9 mouse cellular contexts compared by ENCODE assay signal in the genomic region with DNA sequence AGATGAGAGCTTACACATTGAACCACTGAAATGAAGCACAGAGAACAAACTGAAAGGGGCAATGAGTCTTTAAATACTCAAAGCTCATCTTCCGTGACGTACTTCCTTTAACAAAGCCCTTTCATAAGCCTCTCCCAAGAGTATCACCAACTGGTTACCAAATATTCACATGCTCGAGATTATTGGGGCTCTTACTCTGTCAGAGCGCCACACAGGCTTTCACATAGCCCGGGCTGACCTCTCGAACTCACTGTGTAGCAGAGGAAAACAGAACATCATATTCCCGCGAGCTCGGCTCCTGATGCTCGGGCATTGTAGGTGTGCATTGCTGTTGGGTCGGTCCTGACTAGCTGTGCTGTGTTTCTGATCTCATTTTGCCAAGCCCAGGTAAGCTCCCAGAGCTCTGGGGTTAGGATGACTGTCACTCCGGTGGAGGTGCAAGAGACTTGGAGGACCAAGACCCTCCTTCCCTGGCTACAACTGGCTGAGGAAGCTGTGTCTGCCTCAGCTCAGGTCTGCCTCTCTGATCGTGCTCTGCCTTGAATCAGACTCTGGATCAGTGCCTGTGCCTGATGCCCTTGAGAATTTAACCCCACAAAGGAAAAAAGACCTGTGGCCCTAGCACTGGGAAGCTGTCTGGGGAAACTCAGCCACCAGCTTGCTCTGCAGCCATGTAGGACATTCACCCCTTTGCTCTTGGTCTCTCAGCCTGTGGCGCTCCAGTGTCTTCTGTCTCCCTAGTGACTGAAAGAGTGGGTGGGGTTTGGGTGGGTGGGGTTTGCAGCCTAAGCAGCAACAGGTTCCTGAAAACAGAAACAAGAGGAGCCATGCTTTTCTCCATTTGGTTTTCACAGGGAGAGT. TPM values are rescaled to one million over a fixed set of nuclear protein-coding genes. Genes with fewer than 3 reads are reported as not detected.
DNase-seq lines count a peak whose midpoint lies in the region; ATAC-seq lines count a peak whose summit lies in the region.
"Had no signal": no experiment of that assay in that cellular context is flagged by ENCODE, and none has a peak within 500 bp of the region (broad histone marks: within the 10 kb centered on the region; RNA-seq: fewer than 3 reads in every experiment).

No protein-coding gene starts in this region.

- 71% methylated on average over 14 of the region's 14 CpGs for whole genome bisulfite sequencing in heart, embryonic 10.5 days
- 79% methylated on average over 14 of the region's 14 CpGs for WGBS in midbrain, embryonic 10.5 days
- 71% methylated on average over 14 of the region's 14 CpGs for WGBS in hindbrain, embryonic 12.5 days

- peak; percentile 46 for ATAC-seq in common myeloid progenitor, adult 5-6 weeks (replicated peaks; ENCODE audit: low read depth, poor library complexity, severe bottlenecking)
- ATAC-seq in megakaryocyte, adult 5-6 weeks (ENCODE audit: poor library complexity, severe bottlenecking), result peak; percentile 43
- no peak for ATAC-seq in hindbrain, embryonic 12.5 days (ENCODE audit: low FRiP score)

- peak overlapping the region; percentile 68 for H3K27ac ChIP-seq in heart, embryonic 10.5 days
- H3K27ac ChIP-seq in midbrain, embryonic 10.5 days (replicated peaks), result no peak overlapping the region
- no peak overlapping the region for H3K27ac ChIP-seq in hindbrain, embryonic 12.5 days

- no peaks in the 10 kb centered on the region for H3K27me3 ChIP-seq in heart, embryonic 10.5 days (ENCODE audit: insufficient read depth, poor library complexity, severe bottlenecking)
- no peaks in the 10 kb centered on the region for H3K27me3 ChIP-seq in midbrain, embryonic 10.5 days (ENCODE audit: low read depth, poor library complexity, severe bottlenecking)
- H3K27me3 ChIP-seq in hindbrain, embryonic 12.5 days, result no peaks in the 10 kb centered on the region

- no peak overlapping the region for H3K4me2 ChIP-seq in hindbrain, embryonic 12.5 days (replicated peaks)

- H3K9me3 ChIP-seq in heart, embryonic 10.5 days, result no peaks in the 10 kb centered on the region
- no peaks in the 10 kb centered on the region for H3K9me3 ChIP-seq in midbrain, embryonic 10.5 days (replicated peaks)
- H3K9me3 ChIP-seq in hindbrain, embryonic 12.5 days (replicated peaks), result no peaks in the 10 kb centered on the region

- no peak for DNase-seq in heart, embryonic 10.5 days (ENCODE audit: low spot score)
- DNase-seq in heart, adult 18-20 months, result no peak
- peak; percentile 75 for DNase-seq in CD4-positive, CD25-positive, alpha-beta regulatory T cell, adult 2 months (ENCODE audit: low read depth, low spot score)
- DNase-seq in midbrain, embryonic 10.5 days (ENCODE audit: low spot score), result no peak
- no peak for DNase-seq in layer of hippocampus, adult 11-12 months (ENCODE audit: low spot score)

- no peak overlapping the region for H3K4me3 ChIP-seq in heart, embryonic 10.5 days
- H3K4me3 ChIP-seq in midbrain, embryonic 10.5 days, result no peak overlapping the region
- H3K4me3 ChIP-seq in hindbrain, embryonic 12.5 days, result no peak overlapping the region

- peaks cover 31% of the 10 kb centered on the region for H3K4me1 ChIP-seq in heart, embryonic 10.5 days
- peaks cover 13% of the 10 kb centered on the region for H3K4me1 ChIP-seq in midbrain, embryonic 10.5 days
- peaks cover 9% of the 10 kb centered on the region for H3K4me1 ChIP-seq in hindbrain, embryonic 12.5 days

- no peaks in the 10 kb centered on the region for H3K36me3 ChIP-seq in heart, embryonic 10.5 days
- no peaks in the 10 kb centered on the region for H3K36me3 ChIP-seq in midbrain, embryonic 10.5 days
- H3K36me3 ChIP-seq in hindbrain, embryonic 12.5 days, result no peaks in the 10 kb centered on the region

- no peak overlapping the region for H3K9ac ChIP-seq in hindbrain, embryonic 12.5 days

RNA-seq across cellular contexts. Expression of a gene that starts 22.5 kb away (rescaled TPM):
- 12.5 TPM in 2 replicates for polyA plus RNA-seq in heart, embryonic 10.5 days (2016; fragmentation: Nextera tagmentation; extraction: Ambion mirVana)
- total RNA-seq in heart, adult 18-20 months (2021), result 10 to 100 TPM; 14.2 to 17.8 TPM
- total RNA-seq in common myeloid progenitor, adult 5-6 weeks (2017), result 10.8 and 21.1 TPM in 2 replicates
- 22.5 and 25.3 TPM in 2 replicates for total RNA-seq in megakaryocyte, adult 5-6 weeks (2015)
- total RNA-seq in megakaryocyte, adult 5-6 weeks (2017), result 63.1 and 83.2 TPM in 2 replicates
- polyA plus RNA-seq in midbrain, embryonic 10.5 days (2016; fragmentation: Nextera tagmentation; extraction: Ambion mirVana), result 2.6 and 3.0 TPM in 2 replicates
- polyA plus RNA-seq in hindbrain, embryonic 12.5 days (2016; fragmentation: Nextera tagmentation; extraction: Ambion mirVana), result 3.2 and 3.4 TPM in 2 replicates

RNA-seq across cellular contexts. Expression of a gene that starts 36.1 kb away (rescaled TPM):
- 0.70 and 0.84 TPM in 2 replicates for polyA plus RNA-seq in heart, embryonic 10.5 days (2016; fragmentation: Nextera tagmentation; extraction: Ambion mirVana)
- 10 to 100 TPM; 64.5 to 67.4 TPM for total RNA-seq in heart, adult 18-20 months (2021)
- 102 and 108 TPM in 2 replicates for total RNA-seq in common myeloid progenitor, adult 5-6 weeks (2017)
- total RNA-seq in megakaryocyte, adult 5-6 weeks (2015), result 22.5 and 23.2 TPM in 2 replicates
- 107 and 126 TPM in 2 replicates for total RNA-seq in megakaryocyte, adult 5-6 weeks (2017)
- 0.54 and 0.76 TPM in 2 replicates for polyA plus RNA-seq in midbrain, embryonic 10.5 days (2016; fragmentation: Nextera tagmentation; extraction: Ambion mirVana)
- 0.81 and 1.0 TPM in 2 replicates for polyA plus RNA-seq in hindbrain, embryonic 12.5 days (2016; fragmentation: Nextera tagmentation; extraction: Ambion mirVana)

RNA-seq across cellular contexts. Expression of a gene that starts 37.0 kb away (rescaled TPM):
- polyA plus RNA-seq in heart, embryonic 10.5 days (2016; fragmentation: Nextera tagmentation; extraction: Ambion mirVana), result 32.3 and 34.2 TPM in 2 replicates
- 10 to 100 TPM in 1 of 2 experiments, 1 to 10 TPM in 1; 9.3 to 11.1 TPM for total RNA-seq in heart, adult 18-20 months (2021)
- total RNA-seq in common myeloid progenitor, adult 5-6 weeks (2017), result 10.6 and 15.9 TPM in 2 replicates
- total RNA-seq in megakaryocyte, adult 5-6 weeks (2015), result 38.3 and 39.8 TPM in 2 replicates
- 24.1 and 28.0 TPM in 2 replicates for total RNA-seq in megakaryocyte, adult 5-6 weeks (2017)
- polyA plus RNA-seq in midbrain, embryonic 10.5 days (2016; fragmentation: Nextera tagmentation; extraction: Ambion mirVana), result 44.4 and 45.5 TPM in 2 replicates
- polyA plus RNA-seq in hindbrain, embryonic 12.5 days (2016; fragmentation: Nextera tagmentation; extraction: Ambion mirVana), result 62.7 and 63.1 TPM in 2 replicates

RNA-seq across cellular contexts. Expression of a gene that starts 56.1 kb away (rescaled TPM):
- polyA plus RNA-seq in heart, embryonic 10.5 days (2016; fragmentation: Nextera tagmentation; extraction: Ambion mirVana), result 170 and 197 TPM in 2 replicates
- 10 to 100 TPM; 77.1 to 77.6 TPM for total RNA-seq in heart, adult 18-20 months (2021)
- 115 and 131 TPM in 2 replicates for total RNA-seq in common myeloid progenitor, adult 5-6 weeks (2017)
- total RNA-seq in megakaryocyte, adult 5-6 weeks (2015), result 364 and 398 TPM in 2 replicates
- total RNA-seq in megakaryocyte, adult 5-6 weeks (2017), result 185 and 211 TPM in 2 replicates
- 210 and 217 TPM in 2 replicates for polyA plus RNA-seq in midbrain, embryonic 10.5 days (2016; fragmentation: Nextera tagmentation; extraction: Ambion mirVana)
- 201 and 207 TPM in 2 replicates for polyA plus RNA-seq in hindbrain, embryonic 12.5 days (2016; fragmentation: Nextera tagmentation; extraction: Ambion mirVana)

RNA-seq across cellular contexts. Expression of a gene that starts 59.0 kb away (rescaled TPM):
- polyA plus RNA-seq in heart, embryonic 10.5 days (2016; fragmentation: Nextera tagmentation; extraction: Ambion mirVana), result 1.5 TPM in 1 of 2 replicates, not detected in the other
- not detected for total RNA-seq in heart, adult 18-20 months (2021)
- not detected in 2 replicates for total RNA-seq in common myeloid progenitor, adult 5-6 weeks (2017)
- total RNA-seq in megakaryocyte, adult 5-6 weeks (2015), result 1.1 and 4.4 TPM in 2 replicates
- total RNA-seq in megakaryocyte, adult 5-6 weeks (2017), result 0.26 TPM in 1 of 2 replicates, not detected in the other
- not detected in 2 replicates for polyA plus RNA-seq in midbrain, embryonic 10.5 days (2016; fragmentation: Nextera tagmentation; extraction: Ambion mirVana)
- 0.49 and 0.99 TPM in 2 replicates for polyA plus RNA-seq in hindbrain, embryonic 12.5 days (2016; fragmentation: Nextera tagmentation; extraction: Ambion mirVana)
- total RNA-seq: left cerebral cortex, postnatal 10 days had no signal
